Mouse (Mus musculus): ENCODE measurements around the gene Tdrd6. TPM values are rescaled to one million over a fixed set of nuclear protein-coding genes. Genes with fewer than 3 reads are reported as not detected.
A peak's percentile ranks its signal among the peaks of the same experiment; 100 is the strongest.

The Tdrd6 gene
- polyA plus RNA-seq, 1 experiment, result not detected

DNA sequence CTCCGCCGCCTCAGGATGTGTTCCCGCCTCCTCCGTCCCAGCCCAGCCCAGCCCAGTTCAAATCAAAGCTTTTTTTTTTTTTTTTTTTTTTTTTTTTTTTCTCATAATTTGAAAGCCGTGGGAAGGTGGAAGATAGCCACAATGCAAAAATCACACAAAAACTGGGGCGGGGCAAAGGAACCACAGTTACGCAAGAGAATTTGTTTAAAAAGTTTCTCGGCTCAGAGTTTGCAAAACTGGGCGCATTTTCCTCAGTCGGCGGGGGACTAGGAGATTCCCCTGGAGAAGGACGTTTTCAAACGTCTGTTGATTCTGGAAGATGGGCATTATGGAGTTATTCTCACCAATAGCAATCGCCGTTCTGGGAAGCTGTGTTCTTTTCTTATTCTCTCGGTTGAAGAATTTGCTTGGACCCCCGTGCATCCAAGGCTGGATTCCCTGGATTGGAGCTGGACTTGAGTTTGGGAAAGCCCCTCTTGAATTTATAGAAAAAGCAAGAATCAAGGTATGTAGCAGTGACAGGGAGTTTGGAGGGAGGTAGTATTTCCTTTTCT is 37.3 kb upstream of the Tdrd6 start, which contains the start of gene Cyp39a1:
TSS of gene Cyp39a1 (plus strand) at position 136 of the 554 bp plus-strand sequence.
- Histone ChIP-seq H3K27me3 (ENCODE audit: control insufficient read depth, insufficient read depth, low read length) (no peaks in the 10 kb centered on the region), H3K4me3 (ENCODE audit: low read depth, low read length) (peak within 1 kb of the TSS; percentile 78), H3K4me1 (ENCODE audit: control insufficient read depth, insufficient read depth, insufficient read length, low read length) (0 out of 2 replicates have a peak, but pooled peaks cover 2% of the 10 kb centered on the region), H3K27ac (ENCODE audit: insufficient read depth, low read depth, low read length) (0 out of 2 replicates have a peak within 1 kb of the TSS, but pooled peaks have one; percentile 20), H3K36me3 (ENCODE audit: control insufficient read depth, insufficient read depth, low read length) (no peaks in the 10 kb centered on the region)
- TF ChIP-seq POLR2A (IDR thresholded peaks at IDR 0.05; ENCODE audit: low read depth, low read length) (no peak), CTCF (IDR thresholded peaks at IDR 0.05; ENCODE audit: extremely low read depth, insufficient read length, insufficient replicate concordance, low read depth, low read length) (no peak)
- under 1% methylated on average over 17 of the region's 17 CpGs for WGBS

DNA sequence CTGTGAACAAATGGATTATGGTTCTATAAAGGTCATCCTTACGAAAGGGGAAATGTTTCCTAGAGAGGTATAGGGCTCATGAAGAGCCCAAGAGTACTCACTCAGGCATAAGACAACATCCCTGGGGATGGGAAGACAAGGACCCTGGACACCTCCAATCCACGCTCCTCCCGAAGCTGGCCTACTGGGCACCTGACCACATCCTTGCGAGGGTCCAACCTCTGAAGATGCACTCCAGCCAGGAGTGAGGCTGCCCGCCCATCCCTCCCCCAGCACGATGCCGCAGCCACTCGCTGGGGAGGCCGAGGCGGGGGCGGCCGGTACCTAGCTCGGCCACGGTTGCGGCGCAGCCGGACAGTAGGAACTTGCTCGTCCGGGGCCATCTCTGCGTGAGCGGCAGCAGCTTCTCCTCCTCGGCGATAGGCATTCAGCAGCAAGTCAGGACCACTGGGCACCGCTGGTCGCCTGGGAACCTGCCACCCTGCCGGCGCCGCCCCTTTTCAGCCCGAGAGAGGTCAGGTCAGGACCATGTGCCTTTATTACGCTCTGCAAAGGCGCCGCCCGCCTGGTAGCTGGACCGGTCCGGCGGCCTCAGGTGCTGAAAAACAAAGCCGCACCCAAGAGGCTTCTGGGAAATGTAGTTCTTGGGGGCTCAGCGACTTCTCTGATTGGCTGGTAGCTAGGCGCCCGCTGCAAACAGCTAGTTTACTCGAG is 36.6 kb upstream of the Tdrd6 start, which contains the start of gene Slc25a27:
TSS of gene Slc25a27 (minus strand) at position 639 of the 714 bp plus-strand sequence.
- no peaks in the 10 kb centered on the region for H3K27me3 ChIP-seq (ENCODE audit: control insufficient read depth, insufficient read depth, low read length)
- H3K36me3 ChIP-seq (ENCODE audit: control insufficient read depth, insufficient read depth, low read length), result no peaks in the 10 kb centered on the region
- TF ChIP-seq POLR2A (IDR thresholded peaks at IDR 0.05; ENCODE audit: low read depth, low read length), result no peak
- TF ChIP-seq CTCF (IDR thresholded peaks at IDR 0.05; ENCODE audit: extremely low read depth, insufficient read length, insufficient replicate concordance, low read depth, low read length), result no peak
- 1% methylated on average over 41 of the region's 41 CpGs for WGBS
- H3K4me1 ChIP-seq (ENCODE audit: control insufficient read depth, insufficient read depth, insufficient read length, low read length), result 0 out of 2 replicates have a peak, but pooled peaks cover 2% of the 10 kb centered on the region
- peak within 1 kb of the TSS; percentile 78 for H3K4me3 ChIP-seq (ENCODE audit: low read depth, low read length)
- 0 out of 2 replicates have a peak within 1 kb of the TSS, but pooled peaks have one; percentile 20 for H3K27ac ChIP-seq (ENCODE audit: insufficient read depth, low read depth, low read length)

DNA sequence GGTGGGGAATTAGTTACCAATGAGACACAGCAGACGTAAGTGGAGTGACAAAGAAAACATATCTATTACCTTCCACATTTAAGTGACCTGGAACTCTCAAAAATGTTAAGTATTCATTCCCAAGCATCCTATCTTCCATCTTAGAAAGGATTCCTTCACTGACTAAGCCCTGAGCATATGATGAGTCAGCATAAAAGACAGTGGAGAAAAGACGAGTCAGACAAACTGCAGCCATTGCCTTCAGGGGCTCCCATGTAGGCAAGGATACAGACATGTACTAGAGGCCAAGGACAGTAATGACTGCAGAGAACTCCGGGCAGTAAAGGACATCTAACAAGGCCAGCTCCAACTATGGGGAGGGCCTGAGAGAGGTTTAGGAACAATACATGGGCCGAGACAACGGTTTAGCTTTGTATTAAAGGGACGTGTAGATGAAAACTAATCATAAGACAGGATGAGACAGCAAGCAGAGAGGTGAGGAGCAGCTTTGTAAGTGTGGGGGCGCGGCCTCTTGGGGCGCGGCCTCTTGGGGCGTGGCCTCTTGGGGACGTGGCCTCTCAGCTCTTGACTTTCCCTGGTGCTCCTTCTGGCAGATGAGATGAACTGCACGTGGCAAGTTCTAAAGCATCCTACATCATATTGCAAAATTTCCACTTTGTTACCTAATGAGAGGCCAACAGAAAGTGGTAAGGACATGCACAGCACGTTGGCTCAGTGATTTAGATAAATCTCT is 21.4 kb upstream of the Tdrd6 start:
- 64% methylated on average over 14 of the region's 14 CpGs for WGBS
- H3K27me3 ChIP-seq (ENCODE audit: control insufficient read depth, insufficient read depth, low read length), result no peaks in the 10 kb centered on the region

DNA sequence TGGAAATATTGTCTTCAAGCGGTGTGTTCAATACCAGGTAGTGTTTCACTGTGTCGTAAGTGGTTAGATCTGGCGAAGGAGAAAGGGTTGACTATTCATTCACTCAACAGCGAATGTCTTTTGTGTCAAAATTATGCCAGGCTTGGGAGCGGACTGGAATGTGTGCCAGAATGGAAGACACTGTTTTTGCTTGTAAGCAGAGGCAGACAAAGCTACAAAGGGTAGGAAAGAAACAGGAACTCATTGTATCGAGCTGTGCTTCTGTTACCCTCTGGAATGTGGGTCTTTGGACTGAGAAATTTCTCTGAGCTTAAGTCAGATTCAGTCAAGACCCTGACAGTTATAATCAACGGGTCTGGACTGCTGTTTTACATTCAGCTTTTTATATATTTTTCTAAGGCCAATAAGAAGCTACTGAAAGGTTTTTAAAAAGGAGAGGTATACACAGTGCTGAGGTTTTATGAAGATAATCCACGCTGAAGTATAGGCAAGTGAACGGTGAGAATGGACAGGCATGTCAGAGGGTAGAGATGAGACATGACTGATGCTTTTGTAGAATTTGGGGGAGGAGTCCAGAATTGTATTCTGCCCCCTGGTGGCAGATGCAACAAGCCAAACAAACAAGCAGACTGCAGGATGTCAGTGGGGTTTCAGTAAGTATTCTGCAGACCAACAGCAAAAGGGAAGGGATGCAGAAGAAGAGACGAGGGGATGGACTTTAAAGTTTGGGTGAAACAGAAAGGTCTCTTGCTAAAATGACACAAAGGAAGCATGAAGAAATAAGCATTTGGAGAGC is 19.7 kb upstream of the Tdrd6 start:
- Histone ChIP-seq H3K27ac (ENCODE audit: insufficient read depth, low read depth, low read length) (no peak overlapping the region), H3K36me3 (ENCODE audit: control insufficient read depth, insufficient read depth, low read length) (no peaks in the 10 kb centered on the region), H3K4me1 (ENCODE audit: control insufficient read depth, insufficient read depth, insufficient read length, low read length) (no peaks in the 10 kb centered on the region), H3K4me3 (ENCODE audit: low read depth, low read length) (no peak overlapping the region), H3K27me3 (ENCODE audit: control insufficient read depth, insufficient read depth, low read length) (no peaks in the 10 kb centered on the region)
- TF ChIP-seq POLR2A (IDR thresholded peaks at IDR 0.05; ENCODE audit: low read depth, low read length) (no peak), CTCF (IDR thresholded peaks at IDR 0.05; ENCODE audit: extremely low read depth, insufficient read length, insufficient replicate concordance, low read depth, low read length) (no peak)
- WGBS, result 88% methylated on average over 10 of the region's 10 CpGs

More for the DNA sequence above, 21.4 kb upstream of the Tdrd6 start:
- Histone ChIP-seq H3K27ac (ENCODE audit: insufficient read depth, low read depth, low read length) (no peak overlapping the region), H3K36me3 (ENCODE audit: control insufficient read depth, insufficient read depth, low read length) (no peaks in the 10 kb centered on the region), H3K4me1 (ENCODE audit: control insufficient read depth, insufficient read depth, insufficient read length, low read length) (no peaks in the 10 kb centered on the region), H3K4me3 (ENCODE audit: low read depth, low read length) (no peak overlapping the region)
- no peak for TF ChIP-seq CTCF (IDR thresholded peaks at IDR 0.05; ENCODE audit: extremely low read depth, insufficient read length, insufficient replicate concordance, low read depth, low read length)
- no peak for TF ChIP-seq POLR2A (IDR thresholded peaks at IDR 0.05; ENCODE audit: low read depth, low read length)

DNA sequence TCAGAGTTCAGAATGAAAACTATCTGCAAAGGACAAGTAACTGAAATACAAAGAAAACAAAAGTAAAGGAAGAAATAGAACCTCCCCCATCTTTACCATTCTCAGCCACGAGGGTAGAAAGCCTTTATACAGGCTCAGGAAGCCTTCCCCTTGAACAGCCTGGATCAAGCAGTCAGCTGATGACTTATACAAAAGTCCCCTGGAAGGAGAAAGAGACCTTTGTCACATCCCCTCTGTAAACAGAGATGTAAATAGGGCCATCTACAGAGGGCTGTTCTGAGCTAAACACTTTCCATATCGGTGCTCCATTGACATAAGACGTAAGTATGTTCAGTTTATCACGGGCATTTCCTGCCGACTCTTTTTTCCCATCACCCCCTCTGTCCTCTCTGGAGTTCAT is 16.8 kb upstream of the Tdrd6 start:
- TF ChIP-seq CTCF (IDR thresholded peaks at IDR 0.05; ENCODE audit: extremely low read depth, insufficient read length, insufficient replicate concordance, low read depth, low read length) (no peak), POLR2A (IDR thresholded peaks at IDR 0.05; ENCODE audit: low read depth, low read length) (no peak)
- no peaks in the 10 kb centered on the region; the same call in 1 of the 2 replicates for H3K36me3 ChIP-seq (ENCODE audit: control insufficient read depth, insufficient read depth, low read length)
- no peak overlapping the region for H3K4me3 ChIP-seq (ENCODE audit: low read depth, low read length)
- WGBS, result 64% methylated on average over 5 of the region's 5 CpGs
- H3K27ac ChIP-seq (ENCODE audit: insufficient read depth, low read depth, low read length), result no peak overlapping the region
- no peaks in the 10 kb centered on the region for H3K27me3 ChIP-seq (ENCODE audit: control insufficient read depth, insufficient read depth, low read length)
- H3K4me1 ChIP-seq (ENCODE audit: control insufficient read depth, insufficient read depth, insufficient read length, low read length), result no peaks in the 10 kb centered on the region

DNA sequence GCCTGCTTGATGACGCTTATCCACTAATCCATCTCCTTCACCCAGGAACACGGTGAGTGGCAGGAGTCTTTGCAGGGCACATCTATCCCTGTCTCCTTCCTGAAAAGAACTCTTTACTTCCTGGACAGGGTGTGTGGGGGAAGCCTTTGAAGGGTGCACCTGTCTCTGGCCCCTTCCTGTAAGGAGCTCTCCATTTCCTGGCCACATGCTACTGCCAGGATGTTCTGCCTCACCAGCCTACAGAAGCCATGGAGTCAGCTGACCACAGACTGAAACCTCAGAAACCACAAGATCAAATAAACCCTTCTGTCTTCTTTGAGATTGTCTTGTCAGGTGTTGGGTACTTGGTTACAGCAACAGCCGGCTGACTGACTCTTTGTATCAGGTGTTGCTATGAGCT is 15.0 kb upstream of the Tdrd6 start:
- H3K4me1 ChIP-seq (ENCODE audit: control insufficient read depth, insufficient read depth, insufficient read length, low read length), result no peaks in the 10 kb centered on the region
- no peak overlapping the region for H3K27ac ChIP-seq (ENCODE audit: insufficient read depth, low read depth, low read length)
- TF ChIP-seq POLR2A (IDR thresholded peaks at IDR 0.05; ENCODE audit: low read depth, low read length), result no peak
- TF ChIP-seq CTCF (IDR thresholded peaks at IDR 0.05; ENCODE audit: extremely low read depth, insufficient read length, insufficient replicate concordance, low read depth, low read length), result no peak
- no peak overlapping the region for H3K4me3 ChIP-seq (ENCODE audit: low read depth, low read length)
- WGBS, result 86% methylated on average over 3 of the region's 3 CpGs
- no peaks in the 10 kb centered on the region for H3K27me3 ChIP-seq (ENCODE audit: control insufficient read depth, insufficient read depth, low read length)
- H3K36me3 ChIP-seq (ENCODE audit: control insufficient read depth, insufficient read depth, low read length), result no peaks in the 10 kb centered on the region; the same call in 1 of the 2 replicates
